Mouse (Mus musculus) gastrocnemius, adult 8-10 months (tissue): ENCODE measurements around the gene Lactbl1. TPM values are rescaled to one million over a fixed set of nuclear protein-coding genes. Genes with fewer than 3 reads are reported as not detected.
A peak's percentile ranks its signal among the peaks of the same experiment; 100 is the strongest.

Experiments
- DNase-seq, 2 experiments: peaks; one replicate each; pipeline ENCODE4 v3.0.0; 2022; ENCODE audit warnings: low spot score in 2 of 2
- total RNA-seq, 4 experiments: library from RNA; stranded (reverse); gene quantifications; 2 replicates each; pipeline ENCODE4 v1.2.4; 2022

The Lactbl1 gene
- not detected for total RNA-seq

DNA sequence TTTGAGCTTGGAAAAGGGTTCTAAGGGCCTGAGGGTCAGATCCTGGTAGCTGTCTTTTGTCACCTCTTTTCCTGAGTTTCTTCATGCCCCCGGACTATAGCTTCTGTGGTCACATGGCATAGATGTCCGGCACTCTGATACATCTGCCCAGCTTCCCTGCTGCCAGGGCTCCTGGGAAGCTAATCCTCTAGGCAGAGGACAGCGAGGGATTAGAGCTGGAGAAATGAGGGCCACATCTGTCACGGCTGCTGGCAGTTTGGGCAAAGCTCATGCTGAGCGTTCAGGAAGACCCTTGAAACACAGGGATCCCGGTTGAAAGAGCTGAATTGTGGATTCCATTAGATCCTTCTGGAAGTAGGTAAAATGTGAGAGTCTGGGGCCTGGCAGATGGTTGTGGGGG is at the start of gene Lactbl1:
Gene Lactbl1, plus strand, starts transcription at position 234 of the 400 bp plus-strand sequence.
- no peak for DNase-seq

DNA sequence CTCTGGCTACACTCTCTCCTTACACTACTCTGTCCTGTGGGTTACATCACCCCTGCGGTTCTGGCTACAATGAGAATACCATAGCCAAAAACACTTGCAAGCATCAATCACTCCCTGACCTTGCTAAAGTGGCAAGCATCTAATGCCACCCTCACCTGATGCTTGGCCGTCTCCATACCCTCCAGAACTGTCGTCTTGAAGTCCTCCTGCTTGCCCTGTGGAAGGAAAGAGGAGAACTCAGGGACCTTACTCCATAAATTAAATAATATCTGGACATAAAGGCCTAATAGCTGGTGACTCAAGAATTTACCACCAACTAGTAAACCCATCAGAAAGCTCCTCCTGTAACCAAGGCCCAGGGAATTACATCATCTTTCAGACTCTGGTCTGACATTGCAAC is 40.5 kb upstream of the Lactbl1 start:
- no peak for DNase-seq

- no peak for DNase-seq
Measured at GRCm38 (mm10) chr4:136587221-136587827, 35.1 kb upstream of the Lactbl1 start.

- DNase-seq: no peak
Measured at GRCm38 (mm10) chr4:136588003-136588402, 34.4 kb upstream of the Lactbl1 start.

- DNase-seq: no peak
Measured at GRCm38 (mm10) chr4:136592111-136592510, 30.3 kb upstream of the Lactbl1 start.

DNA sequence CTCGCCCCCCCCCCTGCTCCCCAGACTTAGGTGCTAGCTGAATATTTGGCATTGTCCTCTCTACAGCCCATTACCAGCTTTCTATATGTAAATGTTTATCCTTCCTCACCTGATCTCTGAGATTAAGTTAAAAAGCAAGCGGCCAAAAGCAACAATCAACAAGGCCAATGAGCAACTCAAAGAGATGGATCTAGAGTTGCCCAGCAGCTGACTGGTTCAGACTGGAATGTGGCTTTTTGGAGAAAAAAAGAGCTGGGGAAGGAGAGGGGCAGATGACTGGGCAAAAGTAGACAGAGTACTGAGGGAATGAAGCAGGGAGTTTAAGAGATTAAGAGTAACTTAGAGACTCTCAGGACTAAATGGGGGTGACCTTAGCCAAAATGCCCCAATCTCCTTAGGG is 28.4 kb upstream of the Lactbl1 start:
- no peak for DNase-seq

DNA sequence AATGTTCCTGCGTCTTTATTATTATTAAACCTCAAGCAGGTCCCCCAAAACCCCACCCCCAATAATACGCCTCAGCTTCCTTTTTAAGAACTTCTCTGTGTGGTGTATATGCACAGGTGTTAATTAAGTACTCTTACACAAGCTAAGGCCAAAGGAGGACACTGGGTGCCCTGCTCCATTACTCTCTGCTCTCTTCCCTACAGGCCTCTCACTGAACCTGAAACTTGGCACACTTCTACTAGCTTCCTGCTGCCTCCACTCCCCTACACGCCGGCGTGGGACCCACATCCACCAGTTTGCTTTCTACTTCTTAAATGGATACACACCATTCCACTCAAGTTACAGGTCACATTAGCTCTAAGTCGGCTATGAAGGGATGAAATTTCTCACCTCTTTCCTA is 27.2 kb upstream of the Lactbl1 start:
- no peak for DNase-seq

- DNase-seq: no peak
Measured at GRCm38 (mm10) chr4:136598268-136598876, 24.0 kb upstream of the Lactbl1 start.

GRCm38 (mm10) chr4:136599869-136600268 is 22.6 kb upstream of the Lactbl1 start:
- DNase-seq: no peak

DNA sequence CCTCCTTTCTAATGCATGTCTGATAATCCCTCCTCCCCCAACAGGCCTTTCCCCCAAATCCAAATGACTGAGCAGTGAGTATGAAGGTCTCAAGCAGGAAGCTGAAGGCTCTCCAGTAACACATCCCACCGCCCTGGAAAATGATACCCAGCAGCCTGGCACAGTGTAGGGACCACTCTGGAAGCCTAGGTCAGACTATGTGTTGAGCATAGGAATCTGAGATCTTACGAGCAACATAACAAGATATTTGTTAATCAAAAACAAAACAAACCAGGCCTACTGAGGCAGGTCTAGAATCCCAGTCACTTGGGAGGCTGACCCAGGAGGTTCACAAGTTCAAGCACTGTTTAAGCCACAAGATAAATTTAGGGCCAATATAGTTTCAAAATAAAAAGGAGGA is 21.9 kb upstream of the Lactbl1 start:
- no peak for DNase-seq

DNA sequence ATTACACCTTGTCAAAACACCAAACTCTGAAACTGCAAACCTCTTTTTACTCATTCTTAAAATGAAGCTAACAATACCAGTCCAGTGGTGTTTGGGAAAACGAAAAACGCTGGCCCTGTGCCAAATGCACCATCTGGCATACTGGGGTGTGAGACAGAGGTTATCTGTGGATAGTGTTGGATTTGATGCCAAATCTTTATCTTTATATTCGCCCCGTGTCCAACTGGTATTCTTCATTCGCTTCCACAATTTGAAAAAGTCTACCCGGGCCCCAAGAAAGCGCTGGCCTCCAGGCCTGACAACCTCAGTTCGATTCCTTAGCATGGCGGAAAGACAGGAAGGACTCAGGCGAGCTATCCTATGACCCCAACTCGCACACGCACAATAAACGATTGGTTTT is 20.9 kb upstream of the Lactbl1 start:
- DNase-seq: peak in 1 of 2 experiments; percentile 13

DNA sequence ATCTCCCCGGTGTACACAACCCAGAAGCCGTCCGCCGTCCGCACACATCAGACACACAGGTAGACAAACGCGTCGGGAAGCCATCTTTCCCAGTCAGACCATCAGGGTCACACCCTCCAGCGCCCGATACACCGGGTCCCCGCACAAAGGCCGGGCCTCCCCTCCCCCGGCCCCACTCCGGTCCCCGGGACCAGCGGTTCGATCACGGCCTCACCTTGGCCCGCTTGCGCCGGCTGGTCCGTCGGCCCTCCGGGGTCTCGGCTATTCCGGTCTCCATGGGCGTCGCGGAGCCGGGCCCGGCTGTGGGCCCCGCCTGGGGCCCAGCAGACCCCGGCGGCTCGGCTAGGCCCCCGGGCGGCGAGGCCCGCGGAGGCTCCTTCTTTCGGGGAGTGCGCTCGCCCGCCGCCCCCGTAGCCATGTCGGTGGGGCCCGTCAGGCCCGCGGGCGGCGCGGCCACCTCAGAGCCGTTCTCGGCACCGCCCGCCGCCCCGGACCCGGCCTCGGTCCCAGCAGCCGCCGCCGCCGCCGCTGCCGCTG is 20.3 kb upstream of the Lactbl1 start:
- no peak for DNase-seq

DNA sequence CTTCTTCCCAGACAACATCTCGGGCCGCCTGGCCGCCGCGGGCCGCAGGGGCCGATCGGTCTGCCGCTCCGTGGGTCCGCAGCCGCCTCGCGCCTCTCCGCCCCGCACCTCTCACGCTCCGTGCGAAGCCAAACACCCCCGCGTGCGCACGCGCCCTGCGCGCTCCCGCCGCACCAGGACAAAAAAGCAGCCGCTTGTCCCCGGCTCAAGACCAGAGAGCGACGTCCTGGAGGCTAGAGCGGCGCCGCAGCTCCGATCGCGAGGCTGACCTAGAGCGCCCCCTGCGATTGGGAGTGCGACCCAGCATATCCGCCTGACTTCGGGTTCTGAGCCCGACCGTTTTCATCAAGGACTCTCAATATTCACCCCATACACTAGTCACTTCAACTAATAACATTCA is 19.9 kb upstream of the Lactbl1 start, which contains the start of gene Kdm1a:
Gene Kdm1a, minus strand, starts transcription at position 156 of the 400 bp plus-strand sequence.
- DNase-seq: peak; percentile 88 to 89

DNA sequence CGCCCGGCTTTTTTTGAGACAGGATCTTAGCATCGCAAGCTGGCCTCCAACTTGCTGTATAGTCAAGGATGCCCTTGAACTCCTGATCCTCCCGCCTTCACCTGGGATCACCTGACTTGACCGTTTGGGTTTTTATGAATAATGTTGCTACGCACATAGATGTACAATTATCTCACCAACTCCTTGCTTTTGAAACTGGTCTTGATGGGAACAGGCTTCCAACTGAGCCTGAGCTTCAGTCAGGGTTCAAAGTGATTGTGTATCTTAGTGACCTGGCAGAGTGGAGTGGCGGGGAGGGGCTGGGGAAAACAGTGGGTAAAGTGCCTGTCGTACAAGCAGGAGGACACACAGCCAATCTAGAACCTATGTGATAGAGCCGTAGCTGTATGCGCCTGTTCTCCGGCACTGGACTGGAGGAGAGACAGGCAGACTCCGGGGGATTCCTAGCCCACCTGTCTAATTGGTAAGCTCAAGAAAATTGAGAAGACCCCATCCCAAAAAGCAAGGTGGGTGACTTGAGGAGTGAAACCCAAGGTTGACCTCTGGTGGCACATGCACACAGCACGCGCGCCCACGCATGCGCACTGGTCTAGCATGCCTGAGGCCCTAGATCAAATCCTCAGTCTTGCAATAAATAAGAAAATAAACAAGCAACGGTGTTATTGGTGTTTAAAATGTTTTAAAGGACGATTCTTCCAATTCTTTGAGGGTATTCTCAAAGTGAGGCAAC is 16.5 kb upstream of the Lactbl1 start:
- DNase-seq: no peak

GRCm38 (mm10) chr4:136610387-136610856 is 12.0 kb upstream of the Lactbl1 start, which contains the start of gene Tex46:
Tex46 (plus strand) TSS chr4:136610437.
- no peak for DNase-seq

DNA sequence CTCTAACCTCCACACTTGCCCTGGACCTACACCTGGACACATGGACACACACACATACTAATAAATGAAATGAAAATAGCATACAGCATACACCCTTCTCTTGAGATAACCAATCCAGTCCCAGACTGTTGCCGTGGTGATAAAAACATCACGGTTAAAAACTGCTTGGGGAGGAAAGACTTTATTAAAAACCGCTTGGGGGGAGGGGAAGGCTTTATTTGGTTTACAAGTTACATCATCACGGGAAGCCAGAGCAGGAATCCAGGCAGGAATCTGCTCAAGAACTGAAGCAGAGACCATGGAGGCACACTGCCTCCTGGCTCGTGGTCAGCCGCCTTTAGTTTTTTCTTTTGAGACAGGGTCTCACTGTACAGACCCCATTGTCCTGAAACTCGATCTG is 8.8 kb upstream of the Lactbl1 start:
- no peak for DNase-seq

- no peak for DNase-seq
Measured at GRCm38 (mm10) chr4:136621336-136621735, 1.1 kb upstream of the Lactbl1 start.

DNA sequence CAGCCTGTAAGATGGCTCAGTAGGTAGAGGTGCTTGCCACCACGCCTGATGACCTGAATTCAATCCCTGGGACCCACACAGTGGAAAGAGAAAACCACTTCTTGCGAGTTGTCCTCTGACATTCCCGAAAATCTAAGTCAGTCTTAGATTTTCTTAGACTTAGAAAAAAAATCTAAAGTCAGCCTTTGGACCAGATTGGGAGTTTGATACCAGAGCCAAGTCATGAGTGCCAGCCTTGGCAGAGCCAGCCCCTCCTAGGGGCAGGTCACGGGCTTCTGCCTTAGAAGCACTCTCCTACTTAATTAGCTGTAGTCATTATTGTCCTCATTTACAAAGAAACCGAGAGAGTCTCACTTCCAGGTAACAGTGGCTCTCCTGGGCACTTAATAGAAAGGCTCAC is 465 bp upstream of the Lactbl1 start:
- DNase-seq: no peak

GRCm38 (mm10) chr4:136626590-136626989 is 4.2 kb downstream of the Lactbl1 start:
- DNase-seq: no peak

DNA sequence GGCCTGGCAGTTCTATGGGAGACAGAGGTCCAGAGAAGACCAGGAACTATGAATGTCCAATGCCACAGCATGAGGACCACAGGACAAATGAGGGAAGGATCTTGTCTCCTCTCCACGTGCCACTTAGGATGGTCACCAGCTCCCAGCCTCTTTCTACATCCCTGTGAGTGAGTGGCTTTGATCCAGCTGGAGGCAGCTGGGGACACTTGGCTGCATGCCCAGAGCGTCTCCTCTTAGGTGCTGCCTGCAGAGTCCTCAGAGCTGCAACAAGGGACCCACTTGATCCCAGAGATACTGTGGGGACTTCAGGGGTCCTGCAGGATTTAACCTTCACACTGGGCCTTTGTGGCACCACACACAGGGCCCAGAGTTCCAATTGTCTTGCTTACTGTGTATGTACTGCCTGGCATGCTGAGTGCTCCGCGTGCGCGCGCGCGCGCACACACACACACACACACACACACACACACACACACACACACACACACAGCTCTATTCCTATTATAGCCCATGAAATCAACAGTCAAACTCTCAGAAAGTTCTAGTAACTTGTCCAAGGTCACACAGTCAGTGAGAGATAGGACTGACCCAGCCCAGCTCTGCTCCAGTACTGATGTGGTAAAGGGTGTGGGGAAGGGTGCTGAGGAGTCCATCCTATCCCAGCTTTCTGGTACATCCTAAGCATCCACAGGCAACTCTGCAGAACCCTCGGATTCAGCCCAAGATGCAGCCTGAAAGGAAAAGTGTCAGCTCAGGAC is 9.0 kb downstream of the Lactbl1 start:
- DNase-seq: no peak

DNA sequence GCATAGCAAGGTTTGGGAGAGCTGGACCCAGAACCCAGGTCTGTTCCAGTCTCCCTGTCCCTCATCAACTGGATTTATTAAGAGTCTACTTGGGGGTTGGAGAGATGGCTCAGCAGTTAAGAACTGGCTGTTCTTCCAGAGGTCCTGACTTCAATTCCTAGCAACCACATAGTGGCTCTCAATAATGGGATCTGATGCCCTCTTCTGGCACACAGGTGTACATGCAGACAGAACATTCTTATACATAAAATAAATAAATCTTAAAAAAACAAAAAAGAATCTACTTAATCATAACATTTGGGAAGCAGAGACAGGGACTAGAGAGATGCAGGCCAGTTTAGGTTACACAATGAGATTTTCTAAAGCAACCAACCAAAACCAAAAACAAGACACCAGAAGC is 13.6 kb downstream of the Lactbl1 start:
- no peak for DNase-seq
